Mouse (Mus musculus) midbrain, embryonic 11.5 days (tissue): ENCODE results near the gene Cd160. TPM values are rescaled to one million over a fixed set of nuclear protein-coding genes. Genes with fewer than 3 reads are reported as not detected.

ENCODE experiments used
- ATAC-seq: fragments of 200-750 bp; cut with Nextera tagmentation; 2 replicates; pipeline ENCODE4 v1.8.0; 2017; ENCODE audit warnings: moderate TSS enrichment, moderate library complexity; ENCODE audit not compliant: low FRiP score
- DNase-seq: peaks from one replicate; pipeline ENCODE4 v3.0.0; 2015; ENCODE audit warnings: low spot score; ENCODE audit errors: missing footprints
- H3K27ac ChIP-seq: fragments of 300-500 bp; sonication (generic); 2 replicates; pipeline ENCODE4 v1.5.1; 2014; ENCODE audit warnings: low read depth, low read length
- H3K27me3 ChIP-seq: fragments of 300-500 bp; sonication (generic); 2 replicates; pipeline ENCODE4 v1.6.1; 2014; ENCODE audit warnings: mild to moderate bottlenecking, low read length, moderate library complexity, mixed read lengths; ENCODE audit not compliant: control insufficient read depth, insufficient read depth
- H3K36me3 ChIP-seq: fragments of 300-500 bp; sonication (generic); 2 replicates; pipeline ENCODE4 v1.6.1; 2014; ENCODE audit warnings: mild to moderate bottlenecking, low read length, moderate library complexity, mixed read lengths; ENCODE audit not compliant: control insufficient read depth, insufficient read depth
- H3K4me1 ChIP-seq: fragments of 300-500 bp; sonication (generic); 2 replicates; pipeline ENCODE4 v1.6.1; 2014; ENCODE audit warnings: low read length; ENCODE audit not compliant: control insufficient read depth, insufficient read depth
- H3K4me2 ChIP-seq: fragments of 300-500 bp; sonication (generic); 2 replicates; pipeline ENCODE4 v1.6.1; 2014; ENCODE audit warnings: mild to moderate bottlenecking, moderate library complexity
- H3K4me3 ChIP-seq: fragments of 300-500 bp; sonication (generic); 2 replicates; pipeline ENCODE4 v1.5.1; 2014; ENCODE audit warnings: low read depth, low read length
- H3K9ac ChIP-seq: fragments of 300-500 bp; sonication (generic); 2 replicates; pipeline ENCODE4 v1.6.1; 2014; ENCODE audit warnings: low read length
- H3K9me3 ChIP-seq: fragments of 300-500 bp; sonication (generic); 2 replicates; pipeline ENCODE4 v1.6.1; 2016; ENCODE audit warnings: low read length; ENCODE audit not compliant: control insufficient read depth
- WGBS: fragments of 180-500 bp; shearing (Covaris S2); extraction: QIAGEN DNeasy Blood & Tissue Kit; methylation state at CpG from one replicate; pipeline ENCODE4 v1.1.7; 2014; 5-methylcytosine and 5-hydroxymethylcytosine counted together
- polyA plus RNA-seq: library from polyadenylated mRNA; unstranded; fragments of >200 nt; fragmentation: Nextera tagmentation; extraction: Ambion mirVana; gene quantifications from 2 replicates; pipeline ENCODE4 v1.2.1, GENCODE M21; 2014

Gene Cd160
- polyA plus RNA-seq, 1 experiment from 2014 or later: 0.12 TPM

DNA sequence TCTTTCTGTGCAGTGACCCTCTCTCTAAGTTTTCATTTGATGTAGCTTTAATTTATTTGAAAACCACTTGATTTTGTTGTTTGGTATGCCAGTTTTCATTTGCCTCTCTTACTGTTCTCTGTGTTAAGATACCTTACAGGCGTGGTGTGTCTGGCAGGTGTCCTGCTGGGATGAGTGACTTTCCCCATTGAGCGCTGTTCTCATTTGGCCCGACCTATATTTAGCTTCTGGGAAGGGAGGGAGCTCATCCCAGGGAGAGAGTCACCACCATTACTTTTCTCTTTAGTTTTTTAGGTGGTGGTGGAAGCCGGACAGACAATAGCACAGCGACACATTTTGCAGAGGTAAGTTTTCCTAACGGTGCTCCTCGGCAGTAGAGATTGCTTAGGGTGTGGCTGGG lies 71.5 kb downstream of the Cd160 start:
- Histone ChIP-seq H3K9ac (no peak overlapping the region), H3K9me3 (no peaks in the 10 kb centered on the region), H3K27me3 (no peaks in the 10 kb centered on the region), H3K27ac (no peak overlapping the region), H3K4me2 (no peak overlapping the region), H3K36me3 (no peaks in the 10 kb centered on the region), H3K4me3 (no peak overlapping the region), H3K4me1 (no peaks in the 10 kb centered on the region)
- ATAC-seq: no peak
- DNase-seq: no peak
- 65% methylated on average over 7 of the region's 7 CpGs for WGBS

DNA sequence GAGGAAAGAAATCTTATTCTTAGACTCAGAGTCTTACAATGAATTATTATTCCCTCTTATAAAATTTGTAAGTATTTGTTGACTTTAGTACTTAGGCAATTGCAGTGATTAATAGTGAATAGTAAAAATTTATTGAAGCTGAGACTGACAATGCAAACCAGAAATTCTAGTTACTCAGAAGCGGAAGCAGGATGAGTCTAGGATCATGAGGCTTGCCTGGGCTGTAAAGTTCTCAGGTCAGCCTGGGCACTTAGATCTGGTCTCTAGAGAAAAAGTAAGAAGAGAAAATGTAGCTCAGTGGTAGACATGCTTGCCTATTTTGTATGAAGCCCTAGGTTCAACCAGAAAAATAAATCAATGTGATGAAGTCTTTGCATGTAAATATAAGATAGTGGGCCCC lies 73.2 kb downstream of the Cd160 start:
- H3K27me3 ChIP-seq: no peaks in the 10 kb centered on the region
- no peaks in the 10 kb centered on the region for H3K4me1 ChIP-seq
- H3K27ac ChIP-seq: no peak overlapping the region
- no peaks in the 10 kb centered on the region for H3K9me3 ChIP-seq
- 94% methylated on average over 1 of the region's 1 CpGs for WGBS
- H3K36me3 ChIP-seq: no peaks in the 10 kb centered on the region
- DNase-seq: no peak
- no peak for ATAC-seq
- no peak overlapping the region for H3K9ac ChIP-seq
- H3K4me2 ChIP-seq: no peak overlapping the region
- H3K4me3 ChIP-seq: no peak overlapping the region

Other genes with a start within 250 kb of the Cd160 start
- 12.1 and 14.7 TPM in 2 replicates for gene Polr3gl, start 235.2 kb downstream of the Cd160 start, polyA plus RNA-seq
- gene Ankrd34a, start 232.7 kb downstream of the Cd160 start, polyA plus RNA-seq: 1.5 and 2.0 TPM in 2 replicates
- gene Lix1l, start 228.2 kb downstream of the Cd160 start, polyA plus RNA-seq: 6.4 TPM in 2 replicates
- 181 and 193 TPM in 2 replicates for gene Rbm8a, start 199.4 kb downstream of the Cd160 start, polyA plus RNA-seq
- gene Pex11b, start 194.0 kb downstream of the Cd160 start, polyA plus RNA-seq: 43.9 and 46.7 TPM in 2 replicates
- gene Gm42957, start 193.9 kb downstream of the Cd160 start, polyA plus RNA-seq: 0.04 TPM in 2 replicates
- 0.33 and 0.52 TPM in 2 replicates for gene Itga10, start 183.8 kb downstream of the Cd160 start, polyA plus RNA-seq
- 0.10 and 0.19 TPM in 2 replicates for gene Ankrd35, start 159.2 kb downstream of the Cd160 start, polyA plus RNA-seq
- 26.8 and 29.2 TPM in 2 replicates for gene Pias3, start 133.0 kb downstream of the Cd160 start, polyA plus RNA-seq
- gene Nudt17, start 120.8 kb downstream of the Cd160 start, polyA plus RNA-seq: 14.4 and 16.3 TPM in 2 replicates
- gene Polr3c, start 101.7 kb downstream of the Cd160 start, polyA plus RNA-seq: 35.7 and 41.6 TPM in 2 replicates
- gene Rnf115, start 101.7 kb downstream of the Cd160 start, polyA plus RNA-seq: 90.3 and 98.8 TPM in 2 replicates
- 0.38 and 0.50 TPM in 2 replicates for gene Pdzk1, start 67 bp downstream of the Cd160 start, polyA plus RNA-seq
- gene Gja5, start 75.3 kb upstream of the Cd160 start, polyA plus RNA-seq: 3.1 and 3.8 TPM in 2 replicates
- 40.3 TPM in 2 replicates for gene Gpr89, start 76.0 kb upstream of the Cd160 start, polyA plus RNA-seq
- gene Gja8, start 96.7 kb upstream of the Cd160 start, polyA plus RNA-seq: not detected in 2 replicates